Mouse (Mus musculus) heart, embryonic 10.5 days (tissue): ENCODE results near the gene Col18a1. TPM values are rescaled to one million over a fixed set of nuclear protein-coding genes. Genes with fewer than 3 reads are reported as not detected.
"Not testable (repeated sequence)": the region's sequence is repeated elsewhere in the genome, so short reads cannot be mapped to it uniquely, and the experiment has no call there.

Experiments used
- DNase-seq: peaks from one replicate; pipeline ENCODE4 v3.0.0-alpha.2; 2017; ENCODE audit warnings: low spot score
- H3K27ac ChIP-seq: fragments of 300-500 bp; sonication (generic); 2 replicates; pipeline ENCODE4 v1.5.1; 2016; ENCODE audit warnings: mild to moderate bottlenecking
- H3K27me3 ChIP-seq: fragments of 300-500 bp; sonication (generic); 2 replicates; pipeline ENCODE4 v1.6.1; 2016; ENCODE audit warnings: mild to moderate bottlenecking; ENCODE audit not compliant: poor library complexity, insufficient read depth, severe bottlenecking
- H3K36me3 ChIP-seq: fragments of 300-500 bp; sonication (generic); 2 replicates; pipeline ENCODE4 v1.6.1; 2016; ENCODE audit warnings: mild to moderate bottlenecking, moderate library complexity
- H3K4me1 ChIP-seq: fragments of 300-500 bp; sonication (generic); 2 replicates; pipeline ENCODE4 v1.6.1; 2016; ENCODE audit warnings: mild to moderate bottlenecking
- H3K4me3 ChIP-seq: fragments of 300-500 bp; sonication (generic); 2 replicates; pipeline ENCODE4 v1.5.1; 2016; ENCODE audit warnings: mild to moderate bottlenecking, moderate library complexity
- H3K9me3 ChIP-seq: fragments of 300-500 bp; sonication (generic); 2 replicates; pipeline ENCODE4 v1.6.1; 2016; ENCODE audit warnings: mild to moderate bottlenecking, moderate library complexity
- WGBS: fragments of 180-500 bp; shearing (Covaris S2); methylation state at CpG from one replicate; pipeline ENCODE4 v1.1.7; 2016; 5-methylcytosine and 5-hydroxymethylcytosine counted together
- polyA plus RNA-seq: library from polyadenylated mRNA; unstranded; fragments of >200 nt; fragmentation: Nextera tagmentation; extraction: Ambion mirVana; gene quantifications from 2 replicates; pipeline ENCODE4 v1.2.1, GENCODE M21; 2016

Gene Col18a1
- polyA plus RNA-seq, 1 experiment from 2014 or later = 232 TPM

- 85% methylated on average over 4 of the region's 4 CpGs for WGBS
- Histone ChIP-seq H3K27me3 (no peaks in the 10 kb centered on the region), H3K9me3 (no peaks in the 10 kb centered on the region), H3K4me3 (no peak overlapping the region), H3K27ac (peak overlapping the region; percentile 6), H3K36me3 (peaks cover 14% of the 10 kb centered on the region), H3K4me1 (peaks cover 80% of the 10 kb centered on the region)
- no peak for DNase-seq
Measured at GRCm38 (mm10) chr10:77146901-77147463, 19.4 kb downstream of the Col18a1 start.

GRCm38 (mm10) chr10:77145946-77146345, 20.4 kb downstream of the Col18a1 start:
- no peaks in the 10 kb centered on the region for H3K27me3 ChIP-seq
- H3K36me3 ChIP-seq = peaks cover 21% of the 10 kb centered on the region
- H3K27ac ChIP-seq = peak overlapping the region; percentile 11; the same call in 1 of the 2 replicates
- H3K4me3 ChIP-seq = no peak overlapping the region
- H3K4me1 ChIP-seq = peaks cover 70% of the 10 kb centered on the region
- 67% methylated on average over 1 of the region's 1 CpGs for WGBS
- DNase-seq = no peak
- H3K9me3 ChIP-seq = no peaks in the 10 kb centered on the region

GRCm38 (mm10) chr10:77144372-77144771, 22.0 kb downstream of the Col18a1 start:
- no peaks in the 10 kb centered on the region for H3K27me3 ChIP-seq
- peaks cover 21% of the 10 kb centered on the region for H3K36me3 ChIP-seq
- WGBS = 98% methylated on average over 2 of the region's 2 CpGs
- no peaks in the 10 kb centered on the region for H3K9me3 ChIP-seq
- H3K27ac ChIP-seq = peak overlapping the region; percentile 43; the same call in 1 of the 2 replicates
- H3K4me3 ChIP-seq = no peak overlapping the region
- DNase-seq = no peak
- peaks cover 72% of the 10 kb centered on the region for H3K4me1 ChIP-seq

GRCm38 (mm10) chr10:77142328-77142727, 24.0 kb downstream of the Col18a1 start:
- Histone ChIP-seq H3K9me3 (no peaks in the 10 kb centered on the region), H3K27me3 (no peaks in the 10 kb centered on the region), H3K27ac (peak overlapping the region; percentile 44; the same call in 1 of the 2 replicates), H3K4me3 (no peak overlapping the region), H3K4me1 (peaks cover 87% of the 10 kb centered on the region), H3K36me3 (peaks cover 25% of the 10 kb centered on the region)
- no peak for DNase-seq
- 88% methylated on average over 2 of the region's 2 CpGs for WGBS

GRCm38 (mm10) chr10:77138304-77138703, 28.0 kb downstream of the Col18a1 start:
- Histone ChIP-seq H3K9me3 (no peaks in the 10 kb centered on the region), H3K36me3 (peaks cover 39% of the 10 kb centered on the region), H3K27ac (peak overlapping the region; percentile 78), H3K27me3 (no peaks in the 10 kb centered on the region), H3K4me1 (peaks cover 80% of the 10 kb centered on the region), H3K4me3 (no peak overlapping the region)
- DNase-seq = no peak

- DNase-seq = no peak
- Histone ChIP-seq H3K27ac (peak overlapping the region; percentile 78), H3K4me1 (peaks cover 89% of the 10 kb centered on the region), H3K9me3 (no peaks in the 10 kb centered on the region), H3K27me3 (no peaks in the 10 kb centered on the region), H3K36me3 (peaks cover 21% of the 10 kb centered on the region), H3K4me3 (no peak overlapping the region)
- 87% methylated on average over 6 of the region's 6 CpGs for WGBS
Measured at GRCm38 (mm10) chr10:77136205-77136604, 30.1 kb downstream of the Col18a1 start.

- peak overlapping the region; percentile 82 for H3K27ac ChIP-seq
- H3K4me3 ChIP-seq = no peak overlapping the region
- H3K9me3 ChIP-seq = no peaks in the 10 kb centered on the region
- H3K27me3 ChIP-seq = no peaks in the 10 kb centered on the region
- peaks cover 21% of the 10 kb centered on the region for H3K36me3 ChIP-seq
- DNase-seq = no peak
- 90% methylated on average over 5 of the region's 5 CpGs for WGBS
- H3K4me1 ChIP-seq = peaks cover 93% of the 10 kb centered on the region
Measured at GRCm38 (mm10) chr10:77135274-77135829, 31.0 kb downstream of the Col18a1 start.

- not testable (repeated sequence) for H3K27me3 ChIP-seq, H3K9me3 ChIP-seq, DNase-seq
- H3K4me3 ChIP-seq = 0 out of 2 replicates have a peak overlapping the region, but pooled peaks have one; percentile 0
- WGBS = 22% methylated on average over 6 of the region's 6 CpGs
- peak overlapping the region; percentile 82 for H3K27ac ChIP-seq
- peaks cover 21% of the 10 kb centered on the region for H3K36me3 ChIP-seq
- peaks cover 92% of the 10 kb centered on the region for H3K4me1 ChIP-seq
Measured at GRCm38 (mm10) chr10:77134807-77135152, 31.6 kb downstream of the Col18a1 start.

- Histone ChIP-seq H3K4me1 (peaks cover 86% of the 10 kb centered on the region), H3K9me3 (no peaks in the 10 kb centered on the region), H3K36me3 (peaks cover 21% of the 10 kb centered on the region), H3K27ac (peak overlapping the region; percentile 82), H3K27me3 (no peaks in the 10 kb centered on the region), H3K4me3 (peak overlapping the region; percentile 22; the same call in 1 of the 2 replicates)
- DNase-seq = peak; percentile 90
- 32% methylated on average over 13 of the region's 13 CpGs for WGBS
Measured at GRCm38 (mm10) chr10:77133951-77134806, 32.2 kb downstream of the Col18a1 start.

GRCm38 (mm10) chr10:77132118-77132517, 34.2 kb downstream of the Col18a1 start:
- Histone ChIP-seq H3K36me3 (peaks cover 19% of the 10 kb centered on the region), H3K27me3 (no peaks in the 10 kb centered on the region), H3K4me1 (peaks cover 80% of the 10 kb centered on the region), H3K27ac (peak overlapping the region; percentile 82), H3K9me3 (no peaks in the 10 kb centered on the region), H3K4me3 (no peak overlapping the region)
- no peak for DNase-seq
- WGBS = 55% methylated on average over 11 of the region's 11 CpGs

GRCm38 (mm10) chr10:77131536-77131935, 34.8 kb downstream of the Col18a1 start:
- no peak overlapping the region for H3K4me3 ChIP-seq
- no peaks in the 10 kb centered on the region for H3K9me3 ChIP-seq
- 55% methylated on average over 6 of the region's 6 CpGs for WGBS
- no peaks in the 10 kb centered on the region for H3K27me3 ChIP-seq
- H3K27ac ChIP-seq = peak overlapping the region; percentile 82
- peaks cover 76% of the 10 kb centered on the region for H3K4me1 ChIP-seq
- H3K36me3 ChIP-seq = peaks cover 17% of the 10 kb centered on the region
- DNase-seq = no peak

- H3K4me1 ChIP-seq = peaks cover 77% of the 10 kb centered on the region
- H3K27me3 ChIP-seq = no peaks in the 10 kb centered on the region
- 41% methylated on average over 13 of the region's 13 CpGs for WGBS
- no peak overlapping the region for H3K4me3 ChIP-seq
- peak; percentile 94 for DNase-seq
- no peaks in the 10 kb centered on the region for H3K9me3 ChIP-seq
- H3K36me3 ChIP-seq = peaks cover 10% of the 10 kb centered on the region; the same call in 1 of the 2 replicates
- peak overlapping the region; percentile 82 for H3K27ac ChIP-seq
Measured at GRCm38 (mm10) chr10:77130561-77131240, 35.6 kb downstream of the Col18a1 start.
